Mouse (Mus musculus) lung, adult 18-20 months (tissue): ENCODE results near the gene Nrip1.

Experiments used
- DNase-seq, 2 experiments: peaks; one replicate each; pipeline ENCODE4 v3.0.0; 2022; ENCODE audit warnings: mixed read lengths in 2 of 2

Gene Nrip1

GRCm38 (mm10) chr16:76344761-76345368 is 28.8 kb downstream of the Nrip1 start:
- no peak for DNase-seq

- DNase-seq = no peak
These were observed 29.6 kb downstream of the Nrip1 start for GRCm38 (mm10) chr16:76344030-76344429.

- DNase-seq = peak; percentile 58 to 67
These were observed 32.0 kb downstream of the Nrip1 start for GRCm38 (mm10) chr16:76341636-76342035.

DNA sequence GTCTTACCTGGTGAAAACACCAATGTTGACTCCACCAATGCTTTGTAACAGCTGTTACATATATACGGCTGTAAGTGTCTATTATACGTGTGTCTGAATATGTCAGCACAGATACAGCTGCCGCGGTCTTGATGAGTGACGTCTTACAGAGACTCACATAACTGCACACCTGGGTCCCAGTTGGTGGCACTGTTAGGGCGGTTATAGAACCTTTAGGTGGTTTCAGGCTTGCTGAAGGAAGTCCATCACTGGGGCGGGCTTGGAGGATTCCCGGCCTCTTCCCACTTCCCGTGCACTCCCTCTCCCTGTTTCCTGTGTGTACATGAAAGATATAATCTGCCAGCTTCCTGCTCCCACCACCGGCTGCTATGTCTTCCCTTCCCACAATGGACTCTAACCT is 34.4 kb downstream of the Nrip1 start:
- no peak for DNase-seq

GRCm38 (mm10) chr16:76337351-76337750 is 36.3 kb downstream of the Nrip1 start:
- no peak for DNase-seq

GRCm38 (mm10) chr16:76336932-76337331 is 36.7 kb downstream of the Nrip1 start:
- no peak for DNase-seq

- DNase-seq = no peak
These were observed 37.7 kb downstream of the Nrip1 start for GRCm38 (mm10) chr16:76335913-76336312.

DNA sequence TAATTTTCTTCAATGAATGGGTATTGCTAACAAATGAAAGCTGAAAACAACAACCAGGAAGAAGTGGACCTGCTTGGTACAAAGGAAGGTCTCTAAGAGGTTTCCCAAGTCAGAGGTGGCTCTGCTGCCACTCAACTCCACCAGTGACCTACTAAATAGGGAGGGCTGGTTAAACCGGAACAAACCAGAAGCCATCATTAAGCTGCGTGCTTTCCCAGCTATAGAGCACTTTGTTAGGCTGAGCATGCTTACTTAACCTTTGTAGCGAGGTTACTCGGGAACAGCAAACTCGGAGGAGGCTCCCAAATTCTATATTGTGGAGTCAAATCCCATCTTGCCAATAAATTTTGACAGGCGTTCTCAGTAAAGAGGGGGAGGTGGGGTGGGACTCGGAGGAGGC is 41.5 kb downstream of the Nrip1 start:
- DNase-seq = peak; percentile 21 to 49

DNA sequence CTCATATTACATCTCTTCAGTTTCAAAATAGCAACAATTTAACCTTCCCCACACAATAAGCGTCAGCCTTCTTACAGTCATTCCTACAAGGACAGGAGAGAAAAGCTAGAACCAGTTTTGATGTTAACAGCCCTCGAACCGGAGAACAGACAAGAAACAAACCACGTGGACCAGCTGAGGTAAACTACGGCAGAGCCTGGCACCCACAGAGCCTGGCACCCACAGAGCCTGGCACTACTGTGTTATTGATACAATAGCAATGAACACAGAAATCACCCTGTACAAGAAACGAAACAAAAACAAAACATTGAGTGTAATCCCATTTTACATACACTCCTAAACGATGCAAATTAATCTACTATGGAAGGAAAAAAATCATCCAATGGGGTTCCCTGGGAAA is 42.4 kb downstream of the Nrip1 start:
- no peak for DNase-seq

DNA sequence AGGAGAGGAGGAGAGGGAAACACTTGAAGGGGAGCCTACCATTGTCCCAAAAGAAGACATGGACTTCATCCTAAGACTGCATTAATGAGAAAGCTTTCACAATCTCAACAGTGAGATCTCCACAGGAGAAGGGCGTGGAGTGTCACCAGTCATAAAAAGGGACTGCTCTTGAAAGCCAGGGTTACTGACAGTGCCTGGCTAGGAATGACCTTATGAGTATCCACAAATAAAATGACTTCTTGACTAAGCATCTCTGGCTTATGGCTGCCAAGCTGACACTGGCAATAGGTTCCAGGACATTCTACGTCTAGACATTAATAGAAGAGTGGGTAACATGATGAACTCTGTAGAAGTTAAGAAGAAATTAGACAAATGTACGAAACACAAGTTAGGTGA is 48.3 kb downstream of the Nrip1 start:
- no peak for DNase-seq

DNA sequence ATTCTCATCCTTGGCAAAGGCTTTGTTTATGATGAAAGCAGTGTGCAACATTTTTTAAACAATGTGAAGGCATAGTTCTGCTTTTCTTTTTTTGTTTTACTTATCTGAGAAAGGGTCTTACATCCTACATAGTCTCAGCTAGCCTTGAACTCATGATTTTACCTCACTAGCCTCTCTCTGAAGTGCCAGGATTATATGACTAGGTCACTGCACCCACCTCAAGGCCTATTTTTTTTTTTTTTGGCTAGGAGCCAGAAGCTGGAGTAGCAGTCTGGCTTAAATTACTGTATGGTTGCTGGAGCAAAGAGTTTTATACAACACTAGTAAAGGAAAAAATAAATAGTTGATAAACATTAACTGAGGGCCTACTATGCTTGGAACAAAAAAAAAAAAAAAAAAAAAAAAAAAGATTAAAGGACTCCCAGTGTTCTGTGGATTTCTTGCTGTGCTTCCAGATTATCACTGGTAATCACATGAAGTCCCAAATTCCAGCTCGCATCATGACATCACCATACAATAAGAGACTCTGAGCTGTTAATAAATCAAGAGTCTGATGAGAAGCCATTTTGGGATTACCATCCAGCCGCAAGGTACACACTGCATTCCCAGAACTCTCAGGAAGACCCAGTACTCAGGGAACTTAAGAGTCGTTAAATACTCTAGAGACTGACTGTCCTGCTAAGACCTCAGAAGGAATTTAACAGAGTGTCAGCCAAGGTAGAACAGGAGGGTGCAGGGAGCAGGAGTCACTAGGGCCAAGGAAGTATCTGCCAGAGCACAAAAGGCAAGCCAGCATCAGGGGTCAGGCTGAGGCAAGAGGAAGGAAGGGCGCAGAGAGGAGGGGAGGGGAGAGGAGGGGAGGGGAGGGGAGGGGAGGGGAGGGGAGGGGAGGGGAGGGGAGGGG is 49.0 kb downstream of the Nrip1 start:
- no peak for DNase-seq

DNA sequence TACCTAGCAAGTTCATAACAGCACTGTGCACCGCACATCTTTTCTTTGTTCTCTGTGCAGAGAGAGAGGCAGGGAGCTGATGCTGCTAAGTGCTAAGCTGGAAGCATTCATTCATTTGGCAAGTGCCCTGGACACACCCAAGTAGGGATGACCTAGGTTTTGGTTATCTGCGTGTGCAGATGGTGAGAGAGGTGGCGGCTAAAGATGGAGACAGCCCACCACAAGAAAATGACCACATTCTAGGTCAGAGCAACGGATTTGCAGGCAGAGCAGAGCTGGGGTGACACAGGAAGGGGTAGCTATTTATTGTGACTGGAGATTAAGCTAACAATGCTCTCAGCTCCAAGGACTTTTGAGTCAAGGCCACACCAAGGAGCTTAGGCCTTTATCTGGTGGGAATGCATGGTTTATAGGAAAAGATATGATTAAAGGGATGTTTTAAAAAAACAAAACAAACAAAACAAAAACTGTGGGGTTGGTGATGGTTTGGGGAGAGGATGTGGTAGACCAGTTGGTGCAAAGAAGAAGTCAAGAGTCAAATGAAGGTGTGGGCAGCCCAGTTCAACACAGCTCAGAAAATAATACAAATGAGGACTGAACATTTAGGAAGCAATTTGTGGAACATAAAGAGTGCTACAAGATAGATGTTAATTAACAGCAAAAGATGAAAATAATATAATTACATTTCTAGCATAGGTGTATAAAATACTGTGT is 49.9 kb downstream of the Nrip1 start:
- no peak for DNase-seq

GRCm38 (mm10) chr16:76323141-76323540 is 50.5 kb downstream of the Nrip1 start:
- no peak for DNase-seq

GRCm38 (mm10) chr16:76321527-76322165 is 52.0 kb downstream of the Nrip1 start:
- no peak for DNase-seq

GRCm38 (mm10) chr16:76320118-76320473 is 53.5 kb downstream of the Nrip1 start:
- no peak for DNase-seq

DNA sequence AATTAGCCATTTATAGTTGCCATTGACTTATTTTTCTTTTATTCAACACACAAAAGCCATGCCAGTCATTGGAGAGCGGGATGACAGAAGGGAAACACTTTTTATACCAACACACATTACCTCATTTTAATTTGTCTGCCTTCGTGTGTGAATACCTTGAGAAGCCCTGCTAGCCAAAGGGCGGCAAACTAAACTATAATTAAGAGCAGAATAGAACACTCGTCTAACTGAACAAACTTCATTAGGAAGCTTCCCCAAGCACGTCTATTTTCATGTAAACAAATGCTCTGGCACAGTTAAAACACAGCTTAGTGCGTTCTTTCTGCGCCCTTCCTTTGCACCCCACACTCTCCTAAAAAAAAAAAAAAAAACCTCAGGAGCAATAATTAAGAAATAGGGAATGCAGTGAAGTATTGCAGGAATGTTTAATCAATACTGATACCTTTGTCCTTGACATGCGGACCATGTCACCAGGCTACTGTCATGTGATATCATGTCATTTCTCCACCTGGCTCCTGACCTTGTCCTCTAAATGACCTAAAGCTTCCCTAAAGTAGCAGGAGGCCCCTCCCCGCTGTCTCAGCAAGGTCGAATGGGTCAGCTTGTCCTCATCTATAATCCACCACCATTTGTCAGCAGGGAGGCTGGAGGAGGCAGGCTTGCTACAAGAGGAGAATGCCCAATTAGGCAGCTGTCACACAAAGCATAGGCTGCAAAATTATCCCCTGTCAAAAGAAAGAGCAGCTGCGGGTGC is 54.1 kb downstream of the Nrip1 start:
- no peak for DNase-seq

DNA sequence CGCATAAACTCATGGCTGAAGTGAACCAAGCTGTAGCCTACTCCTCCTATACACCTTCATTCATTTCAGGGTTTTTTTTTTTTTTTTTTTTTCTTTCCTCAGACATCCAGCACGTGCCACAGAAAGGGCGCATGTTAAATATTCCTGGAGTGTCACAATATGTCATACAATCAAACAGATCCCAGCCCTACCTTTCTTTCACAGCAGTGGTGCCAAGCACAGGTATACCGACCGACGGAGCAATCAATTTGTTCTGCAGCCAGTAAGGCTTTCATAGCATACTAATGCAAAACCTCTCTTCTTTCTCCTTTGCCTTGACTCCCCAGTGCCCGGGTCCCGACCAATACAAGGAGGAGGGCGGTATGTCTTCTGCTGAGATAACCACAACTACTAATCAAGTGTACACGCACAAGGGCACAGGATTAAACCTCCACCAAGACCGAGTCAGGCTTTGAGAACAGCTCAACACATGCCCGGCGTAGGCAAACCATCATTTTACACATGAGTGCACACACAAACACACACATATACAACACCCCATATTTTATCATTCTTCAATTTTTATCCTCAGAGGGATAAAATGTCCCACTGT is 55.2 kb downstream of the Nrip1 start:
- no peak for DNase-seq

GRCm38 (mm10) chr16:76316940-76317822 is 56.4 kb downstream of the Nrip1 start:
- DNase-seq = no peak

- no peak for DNase-seq
These were observed 58.0 kb downstream of the Nrip1 start for GRCm38 (mm10) chr16:76315642-76316041.

DNA sequence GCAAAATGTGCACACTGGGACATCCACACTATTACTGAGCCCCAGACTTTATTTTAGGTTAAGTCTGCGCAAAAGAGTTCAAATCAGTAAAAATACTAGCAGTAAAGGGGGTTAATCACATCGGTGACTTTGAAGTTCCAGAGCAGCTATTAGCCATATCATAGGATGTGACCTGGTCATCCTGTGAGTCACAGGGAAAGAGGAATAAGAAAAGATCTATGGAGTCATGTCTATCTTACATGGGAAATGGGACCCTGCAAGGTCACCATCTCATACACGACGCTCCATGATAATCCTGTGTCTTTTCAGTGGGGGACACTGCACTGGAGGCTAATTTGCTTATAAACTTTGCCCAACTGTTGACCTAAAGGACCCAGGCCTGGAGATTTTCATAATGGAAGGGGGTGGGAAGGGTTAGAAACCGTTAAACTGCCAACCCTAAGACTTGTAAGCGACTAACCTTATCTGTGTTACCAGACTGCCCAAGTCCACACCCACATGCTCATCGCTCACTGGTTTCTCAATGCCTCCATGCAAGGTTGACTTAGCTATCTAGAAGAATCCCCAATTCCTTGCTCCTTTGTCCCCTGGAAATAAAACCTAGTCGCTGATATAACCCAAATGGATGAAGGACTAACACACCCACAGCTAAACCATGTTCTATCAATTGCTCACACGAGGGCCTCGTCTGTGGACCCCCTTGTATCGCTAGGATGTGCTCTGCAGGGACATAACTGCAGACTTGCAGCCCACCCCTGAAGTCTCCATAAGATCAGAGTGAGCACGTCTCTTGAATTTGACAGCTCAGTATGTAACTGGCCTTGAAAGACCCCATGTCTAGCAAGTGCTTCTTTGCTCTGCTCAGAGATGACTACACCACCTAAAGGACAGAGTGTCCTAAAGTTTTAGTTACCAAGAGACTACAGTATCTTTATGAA is 59.3 kb downstream of the Nrip1 start:
- no peak for DNase-seq
